Mouse (Mus musculus): ENCODE measurements around the gene Enpp6.

DNA sequence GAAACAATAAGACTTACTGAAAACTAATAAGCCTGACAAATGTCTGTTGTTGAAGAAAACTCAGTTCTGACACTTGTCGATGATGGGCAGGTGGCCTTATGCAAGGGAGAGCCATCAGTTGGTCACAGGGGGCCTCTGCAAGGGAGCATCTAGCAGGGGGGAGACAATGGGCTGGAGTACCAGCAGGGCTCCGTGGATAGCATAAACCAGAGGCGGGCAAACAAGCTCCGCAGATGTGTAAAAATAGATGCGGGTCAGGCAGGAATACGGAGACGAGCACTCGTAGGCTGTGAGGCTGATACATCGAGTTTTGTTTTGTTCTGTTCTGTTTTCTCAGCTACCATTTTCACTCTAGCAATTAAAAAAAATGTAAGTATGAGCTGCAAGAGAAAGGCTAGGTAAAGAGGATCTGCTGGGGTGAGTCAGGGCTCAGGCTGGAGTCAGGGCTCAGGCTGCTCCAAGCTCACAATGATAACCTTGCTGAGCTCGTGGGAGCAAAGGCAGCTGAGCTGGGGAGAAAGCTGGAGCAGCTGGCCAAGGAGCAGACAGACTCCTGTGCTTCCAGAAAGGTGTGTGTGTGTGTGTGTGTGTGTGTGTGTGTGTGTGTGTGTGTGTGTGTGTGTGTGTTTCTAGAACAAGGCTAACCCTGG lies 40.3 kb downstream of the Enpp6 start:
- TF ChIP-seq CTCF (conservative IDR thresholded peaks at IDR 0.05; ENCODE audit: low read length) (no peak), POU5F1 (IDR thresholded peaks at IDR 0.05; ENCODE audit: borderline replicate concordance, low read length) (no peak)
